Mouse (Mus musculus) myocyte (in vitro differentiated cells): ENCODE measurements around the gene Rpp14. TPM values are rescaled to one million over a fixed set of nuclear protein-coding genes. Genes with fewer than 3 reads are reported as not detected.
A peak's percentile ranks its signal among the peaks of the same experiment; 100 is the strongest.

Experiments used
- H3K27me3 ChIP-seq: one replicate; pipeline ENCODE4 v1.6.1; 2011; ENCODE audit not compliant: control insufficient read depth, insufficient read depth, insufficient read length
- H3K36me3 ChIP-seq: one replicate; pipeline ENCODE4 v1.6.1; 2011; ENCODE audit not compliant: control insufficient read depth, insufficient read depth
- H3K4me2 ChIP-seq: one replicate; pipeline ENCODE4 v1.6.1; 2011; ENCODE audit warnings: low read depth, control low read depth
- H3K4me3 ChIP-seq: one replicate; pipeline ENCODE4 v1.5.1; 2011; ENCODE audit warnings: mild to moderate bottlenecking, control low read depth, moderate library complexity
- H3K79me2 ChIP-seq: one replicate; pipeline ENCODE4 v1.6.1; 2011; ENCODE audit not compliant: control insufficient read depth, insufficient read depth
- H3ac ChIP-seq: one replicate; pipeline ENCODE4 v1.6.1; 2011; ENCODE audit not compliant: control insufficient read depth, insufficient read length
- CEBPB ChIP-seq: IDR thresholded peaks from 2 replicates; pipeline ENCODE4 v1.6.1; 2011; ENCODE audit warnings: mild to moderate bottlenecking, moderate library complexity; ENCODE audit not compliant: poor library complexity, insufficient read depth, severe bottlenecking
- E2F4 ChIP-seq: IDR thresholded peaks from one replicate; pipeline ENCODE4 v1.6.1; 2011; ENCODE audit warnings: mild to moderate bottlenecking, control low read depth, moderate library complexity; ENCODE audit not compliant: insufficient read depth
- MAX ChIP-seq: IDR thresholded peaks from one replicate; pipeline ENCODE4 v1.6.1; 2011; ENCODE audit warnings: low read depth, mild to moderate bottlenecking, control low read depth
- MYOD1 ChIP-seq, 3 experiments: IDR thresholded peaks; one replicate each; pipeline ENCODE4 v1.6.1; 2011; ENCODE audit warnings: control low read depth in 2 of 3, low read depth in 2 of 3, mild to moderate bottlenecking in 2 of 3, moderate library complexity in 1 of 3; ENCODE audit not compliant: insufficient read length in 2 of 3, control insufficient read depth in 1 of 3
- MYOG ChIP-seq, 3 experiments: IDR thresholded peaks; one replicate each; pipeline ENCODE4 v1.6.1; 2011; ENCODE audit warnings: control low read depth in 2 of 3, low read depth in 2 of 3, mild to moderate bottlenecking in 2 of 3; ENCODE audit not compliant: insufficient read length in 2 of 3, control insufficient read depth in 1 of 3, insufficient read depth in 1 of 3
- POLR2A ChIP-seq: IDR thresholded peaks from one replicate; pipeline ENCODE4 v1.6.1; 2011; ENCODE audit warnings: low read depth, mild to moderate bottlenecking, control low read depth, moderate library complexity; ENCODE audit not compliant: insufficient read length
- POLR2AphosphoS2 ChIP-seq: IDR thresholded peaks from one replicate; pipeline ENCODE4 v1.6.1; 2011; ENCODE audit warnings: low read depth, control low read depth; ENCODE audit not compliant: insufficient read length
- REST ChIP-seq: IDR thresholded peaks from one replicate; pipeline ENCODE4 v1.6.1; 2011; ENCODE audit warnings: mild to moderate bottlenecking, control low read depth, moderate library complexity; ENCODE audit not compliant: insufficient read depth, insufficient read length
- SRF ChIP-seq: IDR thresholded peaks from one replicate; pipeline ENCODE4 v1.6.1; 2011; ENCODE audit warnings: low read depth; ENCODE audit not compliant: control insufficient read depth, insufficient read length
- TCF12 ChIP-seq: IDR thresholded peaks from one replicate; pipeline ENCODE4 v1.6.1; 2011; ENCODE audit warnings: mild to moderate bottlenecking, control low read depth; ENCODE audit not compliant: poor library complexity, insufficient read depth, severe bottlenecking
- TCF3 ChIP-seq: IDR thresholded peaks from one replicate; pipeline ENCODE4 v1.6.1; 2011; ENCODE audit warnings: low read depth, control low read depth; ENCODE audit not compliant: insufficient read length
- USF1 ChIP-seq: IDR thresholded peaks from one replicate; pipeline ENCODE4 v1.6.1; 2011; ENCODE audit warnings: low read depth, mild to moderate bottlenecking, control low read depth, moderate library complexity
- polyA plus RNA-seq: library from polyadenylated mRNA; unstranded; fragments of >200 nt; fragmentation: generic; extraction: Trizol; gene quantifications from one replicate; pipeline ENCODE4 v1.2.1, GENCODE M21; 2012; ENCODE audit warnings: missing spikeins

Rpp14 gene
- polyA plus RNA-seq, 1 experiment = 22.2 TPM

DNA sequence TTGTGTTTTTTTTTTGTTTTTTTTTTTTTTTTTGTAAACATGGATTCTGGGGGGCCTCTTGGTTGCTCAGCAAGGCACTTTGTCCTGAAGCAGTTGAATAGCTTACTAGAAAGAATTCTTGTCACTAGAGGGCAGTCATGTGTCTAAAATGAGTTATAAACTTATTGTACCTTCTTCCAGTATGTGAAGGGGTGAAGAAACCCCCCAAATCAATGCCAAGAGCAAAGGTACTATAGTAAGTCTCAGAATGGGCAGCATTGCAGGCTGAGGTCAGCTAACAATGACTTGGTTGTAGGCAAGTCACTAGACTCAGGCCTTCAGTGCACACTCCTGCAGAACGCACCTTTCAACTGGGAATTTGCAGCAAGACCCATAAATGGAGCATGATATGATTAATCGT is 12.4 kb downstream of the Rpp14 start:
- Histone ChIP-seq H3K4me3 (no peak overlapping the region), H3K27me3 (no peaks in the 10 kb centered on the region), H3ac (no peak overlapping the region), H3K4me2 (no peak overlapping the region), H3K36me3 (peaks cover 10% of the 10 kb centered on the region), H3K79me2 (no peaks in the 10 kb centered on the region)
- TF ChIP-seq TCF12 (no peak), E2F4 (no peak), USF1 (no peak), REST (no peak)

DNA sequence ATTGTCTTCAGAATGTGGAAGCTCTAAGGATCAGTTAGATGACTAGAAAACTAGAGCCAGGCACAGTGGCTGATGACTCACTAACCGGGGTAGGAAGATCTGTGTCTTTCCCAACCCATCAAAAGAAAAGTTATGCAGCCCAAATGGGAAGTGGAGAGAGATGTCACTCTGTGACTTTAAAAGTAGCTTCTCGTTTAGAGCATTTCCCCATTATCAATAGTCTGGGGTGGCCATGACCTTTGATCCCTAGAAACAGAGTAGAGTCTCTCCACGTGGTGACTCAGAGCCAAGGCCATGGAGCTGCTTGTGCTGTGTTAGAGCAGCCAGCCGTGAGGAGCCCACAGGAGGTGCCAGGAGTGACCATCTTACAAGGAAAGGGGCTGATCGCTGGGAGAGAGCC is 13.3 kb downstream of the Rpp14 start:
- Histone ChIP-seq H3K27me3 (no peaks in the 10 kb centered on the region), H3K79me2 (no peaks in the 10 kb centered on the region), H3K4me2 (no peak overlapping the region), H3ac (no peak overlapping the region), H3K4me3 (no peak overlapping the region), H3K36me3 (peaks cover 10% of the 10 kb centered on the region)
- TF ChIP-seq TCF12 (no peak), MYOG (IDR thresholded peaks at IDR 0.05; ENCODE audit: control insufficient read depth in 1 of 3, insufficient read depth in 1 of 3, insufficient read length in 2 of 3, low read depth in 2 of 3) (no peak), POLR2A (no peak), REST (no peak), MYOD1 (IDR thresholded peaks at IDR 0.05; ENCODE audit: control insufficient read depth in 1 of 3, insufficient read length in 2 of 3, low read depth in 2 of 3) (no peak), CEBPB (no peak), POLR2AphosphoS2 (no peak), SRF (no peak), USF1 (no peak)

DNA sequence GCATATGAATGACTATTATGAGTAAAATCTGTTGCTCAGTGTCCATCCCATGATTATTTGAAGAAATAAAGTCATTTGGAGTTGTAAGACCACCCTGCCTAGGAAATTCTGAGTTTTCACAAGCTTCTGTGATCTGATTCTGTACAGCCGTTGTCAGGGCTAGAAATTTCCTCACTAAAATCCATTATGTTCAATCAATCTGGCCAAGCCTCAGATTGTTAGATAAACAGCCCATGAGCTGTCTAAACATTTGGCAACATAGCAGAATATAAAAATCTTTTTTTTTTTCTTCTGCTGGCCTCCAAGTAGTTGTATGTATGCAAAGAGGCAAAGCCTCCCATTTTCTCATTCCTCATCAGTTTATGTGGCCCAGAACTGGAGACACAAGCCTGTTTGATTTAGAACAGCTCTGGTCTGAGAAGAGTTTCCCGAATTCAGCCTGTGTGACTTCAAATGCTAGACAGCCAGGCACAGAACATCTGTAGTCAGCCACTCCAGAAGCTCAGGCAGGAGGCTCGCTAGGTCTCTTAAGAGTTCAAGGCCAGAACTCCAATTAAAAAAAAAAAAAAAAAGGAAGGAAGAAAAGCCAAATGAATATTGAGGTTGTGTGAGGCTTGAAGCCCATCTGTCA is 14.9 kb downstream of the Rpp14 start:
- TF ChIP-seq USF1 = no peak
- no peak for TF ChIP-seq TCF12
- TF ChIP-seq POLR2AphosphoS2 = no peak
- TF ChIP-seq TCF3 = no peak
- no peak for TF ChIP-seq MAX
- Histone ChIP-seq H3K4me2 (no peak overlapping the region), H3ac (no peak overlapping the region), H3K27me3 (no peaks in the 10 kb centered on the region), H3K36me3 (peaks cover 5% of the 10 kb centered on the region), H3K4me3 (no peak overlapping the region), H3K79me2 (peaks cover 7% of the 10 kb centered on the region)

DNA sequence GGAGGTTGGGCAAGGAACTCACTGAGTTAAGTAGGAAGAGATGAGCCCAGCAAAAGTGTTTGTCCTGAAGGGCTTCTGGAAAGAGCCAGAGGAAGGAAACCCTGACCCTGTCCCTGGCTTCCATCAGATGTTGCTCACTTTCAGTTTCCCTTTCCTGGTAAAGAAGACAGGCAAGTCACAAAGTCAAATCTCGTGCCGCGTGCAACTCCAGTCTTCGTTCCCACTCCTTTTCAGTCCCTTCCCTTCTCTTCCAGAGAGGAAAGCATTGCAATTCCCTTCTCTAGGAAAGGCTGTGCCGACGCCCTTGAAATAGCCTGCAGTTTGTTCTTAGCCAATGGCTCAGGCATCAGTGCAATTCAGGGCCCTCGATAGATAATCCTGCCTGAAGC is 15.4 kb downstream of the Rpp14 start:
- Histone ChIP-seq H3K4me3 (no peak overlapping the region), H3K4me2 (no peak overlapping the region), H3K36me3 (peaks cover 3% of the 10 kb centered on the region), H3ac (no peak overlapping the region), H3K79me2 (peaks cover 7% of the 10 kb centered on the region), H3K27me3 (no peaks in the 10 kb centered on the region)
- TF ChIP-seq TCF12 = no peak
- TF ChIP-seq CEBPB = no peak
- no peak for TF ChIP-seq POLR2AphosphoS2
- no peak for TF ChIP-seq TCF3
- TF ChIP-seq MYOD1 (IDR thresholded peaks at IDR 0.05; ENCODE audit: control insufficient read depth in 1 of 3, insufficient read length in 2 of 3, low read depth in 2 of 3) = no peak
- no peak for TF ChIP-seq MAX
- TF ChIP-seq MYOG (IDR thresholded peaks at IDR 0.05; ENCODE audit: control insufficient read depth in 1 of 3, insufficient read depth in 1 of 3, insufficient read length in 2 of 3, low read depth in 2 of 3) = no peak

DNA sequence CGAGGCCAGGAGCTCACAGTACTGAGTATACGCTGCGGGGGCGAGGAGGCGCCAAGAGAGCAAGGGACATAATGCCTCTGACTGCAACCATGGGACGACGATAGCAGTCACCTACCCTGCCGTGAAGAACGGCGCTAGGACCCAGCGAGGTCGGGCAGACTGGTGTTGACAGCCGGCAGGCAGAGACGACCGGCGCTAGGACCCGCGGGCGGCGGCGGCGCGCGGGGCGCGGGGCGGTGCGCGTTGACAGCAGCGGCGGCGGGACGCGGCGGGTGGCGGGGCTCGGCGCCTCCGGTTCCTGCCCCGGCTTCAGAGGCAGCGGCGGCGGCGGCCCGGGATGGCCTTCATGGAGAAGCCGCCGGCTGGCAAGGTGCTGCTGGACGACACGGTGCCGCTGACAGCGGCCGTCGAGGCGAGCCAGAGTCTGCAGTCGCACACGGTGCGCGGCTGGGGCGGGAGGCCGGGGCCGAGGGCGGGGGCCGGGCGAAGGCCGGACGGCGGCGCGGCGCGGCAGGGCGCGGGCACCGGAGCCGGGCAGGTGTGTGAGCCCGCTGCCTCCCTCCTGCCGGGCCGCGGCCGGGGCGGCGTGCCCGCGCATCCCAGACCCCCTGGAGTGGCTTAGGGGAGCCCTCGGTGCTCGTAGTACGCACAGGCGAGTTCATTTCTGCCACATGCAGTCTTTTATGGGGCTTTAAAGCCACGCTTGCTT is 18.0 kb downstream of the Rpp14 start, which contains the start of gene Pxk:
Pxk (plus strand) TSS at position 234 of the 709 bp plus-strand sequence.
- TF ChIP-seq E2F4 = peak; percentile 37
- TF ChIP-seq USF1 = no peak
- TF ChIP-seq REST = no peak
- TF ChIP-seq MYOG (IDR thresholded peaks at IDR 0.05; ENCODE audit: control insufficient read depth in 1 of 3, insufficient read depth in 1 of 3, insufficient read length in 2 of 3, low read depth in 2 of 3) = peak; percentile 2 to 91 (median 78)
- peak; percentile 58 for TF ChIP-seq POLR2AphosphoS2
- no peak for TF ChIP-seq TCF12
- peak; percentile 66 for TF ChIP-seq POLR2A
- TF ChIP-seq SRF = no peak
- no peak for TF ChIP-seq CEBPB
- TF ChIP-seq MYOD1 (IDR thresholded peaks at IDR 0.05; ENCODE audit: control insufficient read depth in 1 of 3, insufficient read length in 2 of 3, low read depth in 2 of 3) = peak in 2 of 3 experiments; percentile 45 to 68
- peak within 1 kb of the TSS; percentile 86 for H3K4me2 ChIP-seq
- peaks cover 7% of the 10 kb centered on the region for H3K79me2 ChIP-seq
- H3K27me3 ChIP-seq = no peaks in the 10 kb centered on the region
- peak within 1 kb of the TSS; percentile 38 for H3K4me3 ChIP-seq
- H3K36me3 ChIP-seq = no peaks in the 10 kb centered on the region
- H3ac ChIP-seq = peak within 1 kb of the TSS; percentile 13
